Mouse (Mus musculus) kidney, postnatal 14 days (tissue): ENCODE measurements around the gene Klc4.

Experiments
- DNase-seq: peaks from one replicate; pipeline ENCODE4 v3.0.0; 2022; ENCODE audit warnings: mixed read lengths

Klc4 gene

DNA sequence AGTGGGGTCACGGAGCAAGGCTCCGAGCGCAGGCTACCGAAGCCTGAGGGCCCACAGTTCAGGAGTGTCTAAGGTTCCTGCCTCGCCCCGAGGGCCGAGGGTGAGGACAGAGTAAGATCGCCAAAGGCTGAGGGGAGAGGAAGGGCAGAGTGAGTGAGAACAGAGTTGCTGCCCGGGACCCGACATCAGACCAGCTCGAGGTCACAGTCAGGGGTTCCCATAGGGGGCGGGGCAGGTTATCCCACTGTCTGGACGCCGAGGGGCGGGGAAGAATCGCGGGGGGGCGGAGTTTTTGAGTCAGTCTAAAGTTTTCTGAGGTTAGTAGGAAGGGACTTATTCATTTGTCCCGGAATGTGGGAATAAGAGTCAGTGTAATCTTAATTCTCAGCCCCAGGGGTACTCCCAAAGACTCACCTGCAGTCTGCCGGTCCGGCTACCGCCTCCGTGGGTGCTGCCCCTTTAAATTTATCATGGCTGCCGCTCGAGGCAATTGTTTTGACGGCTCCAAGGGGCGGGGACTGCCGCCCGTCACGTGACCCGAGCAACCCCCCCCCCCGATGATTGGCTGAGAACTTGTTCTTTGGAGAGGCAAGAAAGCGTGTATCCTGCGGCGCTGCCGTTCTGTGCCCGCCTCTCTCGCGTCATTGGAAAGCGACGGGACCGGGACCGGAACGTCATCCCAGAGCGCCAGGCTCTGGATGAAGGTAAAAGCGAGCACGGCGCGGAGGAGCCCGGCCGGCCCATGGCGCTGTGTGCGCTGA is at the start of gene Klc4, which contains the start of gene Mrpl2:
TSS of gene Klc4 (minus strand) at position 462 of the 761 bp plus-strand sequence.
TSS of gene Mrpl2 (plus strand) at position 669 of the 761 bp plus-strand sequence.
- DNase-seq: peak; percentile 99

DNA sequence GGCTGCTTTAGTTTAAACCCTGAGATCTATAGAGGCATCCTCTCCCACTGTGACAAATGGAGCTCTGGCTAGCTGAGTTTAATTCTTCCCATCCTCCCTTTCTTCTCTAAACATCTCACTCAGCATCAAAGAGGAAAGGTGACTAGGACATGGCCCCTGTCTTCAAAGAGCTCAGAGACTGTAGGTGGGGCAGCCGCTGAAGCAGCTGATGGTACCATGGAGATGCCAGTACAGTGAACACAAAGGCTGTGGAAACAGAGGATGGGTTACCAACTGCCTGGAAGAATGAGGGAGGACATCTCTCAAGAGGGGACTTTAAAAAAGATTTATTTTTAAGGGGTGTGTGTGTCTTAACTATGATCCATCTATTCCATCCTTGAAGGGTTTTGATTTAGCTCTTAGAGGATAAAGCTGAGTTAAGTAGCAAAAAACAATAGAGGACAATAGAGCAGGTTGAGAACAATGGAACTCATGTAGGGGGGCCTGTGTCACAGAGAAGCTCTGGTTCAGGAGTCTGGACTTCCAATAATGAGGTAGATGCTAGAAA is 48.8 kb upstream of the Klc4 start:
- no peak for DNase-seq

- no peak for DNase-seq
Measured at GRCm38 (mm10) chr17:46691390-46691789, 45.6 kb upstream of the Klc4 start.

GRCm38 (mm10) chr17:46690665-46691064 is 44.8 kb upstream of the Klc4 start:
- DNase-seq: no peak

- DNase-seq: no peak
Measured at GRCm38 (mm10) chr17:46685913-46686312, 40.1 kb upstream of the Klc4 start.

GRCm38 (mm10) chr17:46682654-46683389 is 37.0 kb upstream of the Klc4 start:
- DNase-seq: no peak

DNA sequence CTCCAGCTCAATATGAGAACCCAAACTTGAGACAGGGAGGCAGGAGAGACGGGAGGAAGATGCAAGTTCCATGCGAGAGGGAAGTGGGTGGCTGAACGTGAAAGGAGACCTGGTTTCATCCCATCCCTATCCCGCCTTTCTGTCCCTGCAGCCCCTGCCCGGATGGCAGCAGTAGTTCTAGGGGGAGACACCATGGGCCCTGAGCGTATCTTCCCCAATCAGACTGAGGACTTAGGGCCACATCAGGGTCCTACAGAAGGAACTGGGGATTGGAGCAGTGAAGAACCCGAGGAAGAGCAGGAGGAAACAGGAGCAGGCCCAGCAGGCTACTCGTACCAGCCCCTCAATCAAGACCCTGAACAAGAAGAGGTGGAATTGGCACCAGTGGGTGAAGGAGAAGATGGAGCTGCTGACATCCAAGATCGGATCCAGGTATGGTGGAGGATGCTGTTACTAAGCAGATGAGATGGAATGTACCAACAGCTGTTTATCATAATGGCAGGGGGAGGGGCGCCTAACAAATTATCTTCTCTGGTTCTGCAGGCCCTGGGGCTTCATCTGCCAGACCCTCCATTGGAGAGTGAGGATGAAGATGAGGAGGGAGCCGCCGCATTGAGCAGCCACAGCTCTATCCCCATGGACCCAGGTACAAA is 35.8 kb upstream of the Klc4 start:
- DNase-seq: no peak

DNA sequence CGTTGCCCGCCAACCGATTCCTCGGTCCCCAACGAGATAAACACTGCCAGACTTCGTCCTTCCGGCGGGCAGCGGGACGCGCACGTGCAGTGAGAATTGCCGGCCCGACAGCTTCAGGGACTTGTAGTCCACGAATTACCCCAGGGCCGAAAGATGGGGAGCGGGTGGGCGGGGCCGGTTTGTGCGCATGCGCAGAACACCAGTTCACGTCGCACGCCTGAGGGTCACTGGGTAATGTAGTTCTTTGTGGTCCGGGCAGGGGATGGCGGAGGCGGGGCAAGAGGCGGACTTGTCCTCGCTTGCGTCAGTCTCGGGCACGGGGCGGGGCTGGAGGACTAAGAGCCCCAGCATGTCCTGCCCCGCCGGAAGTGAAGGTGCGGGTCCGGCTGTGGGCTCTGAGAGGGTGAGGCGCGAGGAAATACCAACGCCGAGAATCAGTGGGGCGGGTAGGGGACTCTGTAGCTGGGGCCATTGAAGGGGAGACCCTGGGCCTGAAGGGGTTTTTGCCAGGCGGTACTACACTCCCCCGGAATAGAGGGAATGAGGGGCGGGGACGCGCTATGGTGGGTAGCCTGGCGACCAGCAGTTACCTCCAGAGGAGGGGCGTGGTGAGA is 35.0 kb upstream of the Klc4 start, which contains the start of gene Klhdc3:
TSS of gene Klhdc3 (minus strand) at position 155 of the 614 bp plus-strand sequence.
- peak; percentile 99 for DNase-seq

- DNase-seq: peak; percentile 62
Measured at GRCm38 (mm10) chr17:46679843-46680759, 34.3 kb upstream of the Klc4 start.

- DNase-seq: no peak
Measured at GRCm38 (mm10) chr17:46678911-46679310, 33.1 kb upstream of the Klc4 start.

DNA sequence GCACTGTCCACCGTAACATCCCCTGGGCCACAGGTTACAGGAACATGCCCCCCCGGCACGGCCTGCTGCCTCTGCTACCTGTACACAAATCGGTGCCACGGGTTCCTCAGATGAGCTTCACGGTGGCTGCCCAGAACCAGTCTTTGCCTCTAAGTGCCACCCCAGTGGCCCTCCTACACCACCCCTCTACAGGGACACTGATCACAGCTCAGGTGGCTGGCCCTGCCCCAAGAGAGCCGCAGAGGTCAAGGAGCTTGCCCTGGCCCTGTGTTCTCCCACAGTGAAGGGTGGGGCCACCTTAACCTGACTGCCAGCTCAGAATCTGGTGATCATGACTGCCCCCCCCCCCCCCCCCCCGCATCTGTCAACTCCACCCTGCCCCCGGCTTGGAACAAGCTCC is 32.6 kb upstream of the Klc4 start, which contains the start of gene Mea1:
TSS of gene Mea1 (plus strand) at position 378 of the 400 bp plus-strand sequence.
- peak; percentile 31 for DNase-seq

- no peak for DNase-seq
Measured at GRCm38 (mm10) chr17:46674530-46675283, 28.9 kb upstream of the Klc4 start.

- DNase-seq: peak; percentile 94
Measured at GRCm38 (mm10) chr17:46673850-46674529, 28.2 kb upstream of the Klc4 start, which contains the start of gene Rrp36. TSS of gene Rrp36 (minus strand) at chr17:46674352.

DNA sequence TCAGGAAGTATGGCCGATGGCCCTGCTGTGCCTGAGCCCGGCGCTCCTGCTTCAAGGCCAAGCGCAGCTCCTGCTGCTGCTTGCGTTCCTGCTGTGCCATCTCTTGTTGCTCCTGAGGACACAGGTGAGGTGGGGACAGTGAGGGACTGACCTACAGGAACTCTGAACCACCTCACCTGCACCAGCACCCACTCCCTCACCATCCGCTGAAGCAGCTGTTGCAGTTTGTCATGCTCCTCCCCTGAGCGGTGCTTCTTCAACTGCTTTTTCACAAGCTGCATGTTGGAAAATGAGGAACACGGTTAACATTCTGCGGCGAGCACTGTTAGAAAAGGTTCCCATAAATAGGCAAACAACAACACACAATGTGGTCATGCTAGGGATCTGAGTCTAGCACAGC is 24.1 kb upstream of the Klc4 start:
- DNase-seq: no peak

GRCm38 (mm10) chr17:46667712-46668111 is 21.9 kb upstream of the Klc4 start:
- DNase-seq: peak; percentile 28

DNA sequence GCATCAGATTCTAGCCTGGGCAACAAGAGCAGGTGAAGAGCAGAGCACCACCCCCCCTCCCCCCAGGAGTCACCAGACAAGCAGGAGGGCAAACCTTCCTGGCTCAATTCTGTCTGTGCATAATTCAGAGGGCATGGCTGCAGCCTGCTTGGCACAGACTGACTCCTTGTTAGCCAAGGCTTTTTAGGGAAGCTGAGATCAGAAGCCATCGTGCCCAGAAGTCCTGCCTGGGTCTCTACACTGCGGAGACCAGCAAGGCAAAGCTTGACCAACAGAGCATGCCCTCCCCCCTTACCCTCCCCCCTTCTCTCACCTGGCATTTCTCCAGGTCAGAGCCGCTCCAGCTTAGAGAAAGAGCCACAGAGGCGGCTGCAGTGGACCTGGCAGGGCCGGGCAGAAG is 16.9 kb upstream of the Klc4 start:
- peak; percentile 47 for DNase-seq

DNA sequence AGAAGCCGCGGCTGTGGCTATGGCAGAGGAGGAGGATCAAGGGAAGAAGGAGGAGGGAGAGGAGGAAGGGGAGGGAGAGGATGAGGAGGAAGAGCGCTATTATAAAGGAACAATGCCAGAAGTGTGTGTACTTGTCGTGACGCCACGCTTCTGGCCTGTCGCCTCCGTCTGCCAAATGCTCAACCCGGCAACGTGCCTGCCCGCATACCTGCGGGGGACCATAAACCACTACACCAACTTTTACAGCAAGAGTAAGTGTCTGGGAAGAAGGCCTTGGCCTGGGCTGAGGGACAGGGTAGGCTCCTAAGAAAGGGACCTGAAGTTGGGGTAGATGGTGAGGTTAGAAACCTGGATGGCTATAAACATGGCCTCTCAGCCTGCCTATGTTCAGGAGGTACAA is 16.2 kb upstream of the Klc4 start:
- DNase-seq: no peak

DNA sequence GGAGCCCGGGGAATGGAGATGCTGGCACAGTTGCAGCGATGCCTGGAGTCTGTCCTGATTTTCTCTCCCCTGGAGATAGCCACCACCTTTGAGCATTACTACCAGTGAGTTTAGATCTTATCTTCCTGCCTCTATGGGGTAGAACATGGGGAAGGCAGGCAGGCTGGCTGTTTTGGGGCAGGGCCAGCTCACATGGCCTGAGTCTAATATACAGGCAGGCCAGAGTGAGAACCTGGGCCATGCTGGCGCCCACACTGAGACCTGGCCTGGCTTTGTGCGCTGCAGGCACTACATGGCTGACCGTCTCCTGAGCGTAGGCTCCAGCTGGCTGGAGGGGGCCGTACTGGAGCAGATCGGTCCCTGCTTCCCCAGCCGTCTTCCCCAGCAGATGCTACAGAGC is 15.5 kb upstream of the Klc4 start:
- DNase-seq: no peak

DNA sequence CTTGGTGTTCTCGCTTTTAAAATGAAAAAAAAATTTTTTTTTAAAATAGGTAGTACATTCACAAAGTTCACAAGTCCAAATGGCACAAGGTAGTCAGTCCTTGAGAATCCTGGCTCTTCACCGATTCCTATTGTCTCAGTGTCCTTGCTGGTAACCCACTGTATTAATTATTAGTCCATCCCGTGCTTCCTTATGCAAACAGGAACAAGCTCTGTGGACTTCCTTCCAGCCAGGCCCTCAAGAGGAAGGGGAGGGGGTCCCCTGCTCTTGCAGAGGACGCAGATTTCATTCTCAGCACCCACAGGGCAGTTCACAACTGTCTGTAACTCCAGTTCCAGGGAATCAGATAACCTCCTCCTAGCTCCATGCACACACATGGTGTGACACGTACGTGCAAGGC is 10.2 kb upstream of the Klc4 start:
- no peak for DNase-seq
